Mouse (Mus musculus) left cerebral cortex, adult 2 months (tissue): Measurements from ENCODE around the gene Rbp1. TPM values are rescaled to one million over a fixed set of nuclear protein-coding genes. Genes with fewer than 3 reads are reported as not detected.
A peak's percentile ranks its signal among the peaks of the same experiment; 100 is the strongest.

Source experiments
- DNase-seq, 2 experiments: peaks; one replicate each; pipeline ENCODE4 v3.0.0; 2021 to 2022; ENCODE audit warnings: low spot score in 2 of 2, mixed read lengths in 1 of 2; ENCODE audit errors: extremely low spot score in 1 of 2
- H3K27ac ChIP-seq: fragments of 200-600 bp; 2 replicates; pipeline ENCODE4 v1.8.1; 2022
- H3K4me3 ChIP-seq: fragments of 200-600 bp; 2 replicates; pipeline ENCODE4 v1.8.1; 2022
- CTCF ChIP-seq: fragments of 200-600 bp; IDR thresholded peaks from 2 replicates; pipeline ENCODE4 v1.8.1; 2022; ENCODE audit warnings: antibody characterized with exemption, mild to moderate bottlenecking, moderate library complexity
- intact Hi-C: fragments of 180-260 bp; cut with DNase I; formaldehyde crosslinking; loops from one replicate; pipeline ENCODE4 v1.15.1; 2025
- long read RNA-seq, 2 experiments: library from polyadenylated mRNA; stranded (forward); transcript quantifications; one replicate each; pipeline ENCODE4 v2.0.0; 2021; ENCODE audit warnings: borderline mapping rate in 2 of 2
- total RNA-seq, 2 experiments: library from RNA; stranded (reverse); gene quantifications; 2 replicates each; pipeline ENCODE4 v1.2.3; 2021

Rbp1 gene
- total RNA-seq: 1 to 10 TPM; 4.7 to 6.4 TPM
- long read RNA-seq, experiment 1, transcript Rbp1-201 (4 exons, 2,652 nt): major isoform, 5 of 9 reads
- long read RNA-seq, experiment 1, partial matches to known transcripts: 4 of 9 reads
- long read RNA-seq, experiment 1, other reads (novel, unspliced or antisense): 0 of 9 reads
- long read RNA-seq, experiment 2, partial matches to known transcripts: 1 of 4 reads
- long read RNA-seq, experiment 2, other reads (novel, unspliced or antisense): 0 of 4 reads

DNA sequence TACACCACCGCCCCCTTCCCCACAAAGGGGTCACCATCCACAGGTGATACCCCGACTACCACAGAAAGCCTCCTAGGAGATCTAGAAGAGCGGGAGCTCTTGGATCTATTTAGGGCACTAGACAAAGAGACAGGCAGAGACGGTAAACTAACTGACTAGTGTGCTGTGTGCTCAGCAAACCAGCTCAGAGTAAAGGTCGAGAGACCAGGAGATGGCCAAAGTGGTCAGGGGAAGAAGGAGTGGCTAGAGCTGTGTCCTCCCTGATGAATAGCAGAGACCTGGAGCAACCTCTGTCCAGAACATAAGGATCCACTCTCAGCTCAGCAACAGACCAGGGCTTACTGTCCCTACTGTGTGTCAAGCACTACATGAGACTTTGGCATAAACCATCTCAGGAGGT lies at the start of gene Rbp1:
Gene Rbp1, plus strand, starts transcription at position 306 of the 400 bp plus-strand sequence.
- no peak for DNase-seq
- no peak for TF ChIP-seq CTCF
- Histone ChIP-seq H3K4me3 (no peak within 1 kb of the TSS), H3K27ac (no peak within 1 kb of the TSS)
- intact Hi-C loops: no loop called here

DNA sequence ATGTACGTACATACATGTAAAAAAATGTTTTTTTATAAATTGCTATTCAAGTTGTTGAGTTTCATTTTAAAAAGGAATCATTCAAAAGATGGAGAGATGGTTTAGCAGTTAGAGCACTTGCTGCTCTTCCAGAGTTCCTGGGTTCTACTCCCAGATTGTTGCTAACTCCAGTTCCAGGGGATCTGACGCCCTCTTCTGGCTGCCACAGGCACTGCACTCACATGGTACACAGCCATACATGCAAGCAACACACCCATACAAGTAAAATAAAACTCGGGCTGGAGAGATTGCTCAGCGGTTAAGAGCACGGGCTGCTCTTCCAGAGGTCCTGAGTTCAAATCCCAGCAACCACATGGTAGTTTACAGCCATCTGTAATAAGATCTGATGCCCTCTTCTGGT lies 49.4 kb upstream of the Rbp1 start:
- no peak for DNase-seq
- peak; percentile 23 for TF ChIP-seq CTCF
- H3K4me3 ChIP-seq: no peak overlapping the region
- H3K27ac ChIP-seq: no peak overlapping the region
- intact Hi-C loops: no loop called here

DNA sequence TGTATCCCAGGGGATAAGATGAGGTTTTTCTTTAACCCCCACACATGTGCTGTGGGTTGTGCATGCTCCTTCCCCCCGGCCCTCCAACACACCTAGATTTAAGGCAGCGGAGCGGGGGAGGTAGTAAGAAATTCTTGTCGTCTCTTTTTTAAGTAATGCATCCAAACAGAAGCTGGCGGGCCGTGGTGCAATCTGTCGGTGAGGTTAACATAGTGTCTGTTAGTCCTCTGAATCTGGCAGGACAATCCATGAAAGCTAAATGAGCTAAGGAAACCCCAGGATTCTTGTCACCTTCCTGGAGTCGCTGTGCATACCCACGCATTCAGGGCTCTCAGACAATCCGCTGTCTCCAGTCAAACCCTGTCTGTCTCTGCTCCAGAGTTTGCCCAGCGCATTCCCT lies 47.9 kb upstream of the Rbp1 start:
- peak in 1 of 2 experiments; percentile 39 for DNase-seq
- Histone ChIP-seq H3K4me3 (no peak overlapping the region), H3K27ac (no peak overlapping the region)
- no peak for TF ChIP-seq CTCF
- intact Hi-C loops: loop anchor here (1.0 to 2.0 kb wide), 2 partner anchors 13 to 36 kb away; no protein-coding TSS in a partner anchor

DNA sequence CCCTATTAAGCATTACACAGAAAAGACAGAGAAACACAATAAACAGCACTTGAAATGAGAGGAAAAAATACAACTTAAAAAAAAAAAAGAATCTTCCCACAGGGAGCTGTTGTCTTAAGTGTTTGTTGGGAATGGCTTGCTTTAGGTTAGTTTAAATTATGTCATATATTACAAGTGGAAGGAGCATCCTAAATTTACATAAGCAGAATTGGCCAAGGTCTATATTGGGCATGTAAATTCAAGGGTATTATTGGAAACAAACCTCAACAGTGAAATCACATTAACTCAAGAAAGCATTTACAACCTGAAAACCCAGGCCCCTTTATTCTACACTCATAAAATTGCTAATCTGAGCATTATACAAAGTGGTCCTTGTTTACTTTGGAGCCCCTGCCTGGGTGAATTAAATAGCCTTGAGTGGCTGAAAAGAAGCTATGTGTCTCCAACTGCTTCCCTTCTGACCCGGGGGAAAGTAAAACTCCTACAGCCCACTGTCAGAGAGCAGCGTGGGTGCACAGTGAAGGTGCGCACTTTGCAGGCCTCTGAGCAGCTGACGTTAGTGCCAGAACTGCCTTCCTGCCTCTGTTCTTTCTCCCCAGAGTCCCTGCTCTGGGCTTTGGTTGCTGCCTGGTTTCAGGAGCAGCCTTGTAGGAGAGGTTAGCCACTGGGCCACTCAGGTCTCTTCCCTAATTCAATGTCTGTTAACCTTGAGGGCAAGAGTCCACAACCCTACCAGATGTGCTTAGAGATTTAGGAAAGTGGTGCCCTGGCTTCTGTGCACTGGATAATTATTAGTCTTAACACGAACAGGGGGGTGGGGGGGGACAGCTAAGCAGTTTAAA lies 47.2 kb upstream of the Rbp1 start:
- intact Hi-C loops: loop anchor here (1.0 to 2.0 kb wide), 2 partner anchors 13 to 37 kb away; no protein-coding TSS in a partner anchor
- TF ChIP-seq CTCF: no peak
- no peak for DNase-seq
- no peak overlapping the region for H3K27ac ChIP-seq
- H3K4me3 ChIP-seq: no peak overlapping the region

DNA sequence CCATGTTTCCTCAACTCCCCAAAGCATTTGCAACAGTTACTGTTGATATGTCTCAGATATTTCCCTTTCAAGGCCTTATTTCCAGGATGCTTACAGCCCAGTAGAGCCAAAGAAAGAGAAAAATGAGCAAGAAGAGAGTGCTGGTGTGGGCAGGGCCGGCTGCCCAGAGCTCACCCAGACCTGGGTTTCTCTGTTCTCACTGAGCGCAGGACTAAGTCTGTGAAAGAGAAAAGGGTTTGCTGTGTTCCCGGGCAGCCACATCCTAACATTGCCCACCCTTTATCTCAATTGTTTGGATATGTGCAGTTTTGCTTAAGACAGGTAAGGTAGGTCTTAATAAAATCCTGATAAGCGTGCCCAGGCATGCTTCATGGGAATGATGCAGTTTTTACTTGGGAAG lies 43.0 kb upstream of the Rbp1 start:
- intact Hi-C loops: no loop called here
- DNase-seq: no peak

DNA sequence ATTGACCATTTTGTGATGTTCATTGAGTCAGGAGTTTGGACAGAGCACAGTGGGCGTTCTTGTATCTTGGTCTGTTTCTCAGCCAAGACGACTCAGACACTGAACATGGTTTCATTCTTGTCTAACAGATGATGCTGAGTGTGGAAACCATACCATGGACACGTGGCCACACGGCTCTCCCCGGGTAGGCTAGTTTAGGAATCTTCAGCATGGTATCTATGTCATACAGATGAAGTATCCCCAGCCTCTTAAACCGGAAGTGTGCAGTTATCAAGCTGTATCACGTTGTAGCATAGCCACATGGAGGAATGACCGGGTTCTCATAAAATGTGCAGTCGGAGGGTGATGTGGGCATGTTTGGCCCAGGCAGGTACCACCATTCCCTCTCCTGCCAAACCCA lies 42.2 kb upstream of the Rbp1 start:
- DNase-seq: no peak
- intact Hi-C loops: no loop called here
- H3K4me3 ChIP-seq: no peak overlapping the region
- TF ChIP-seq CTCF: no peak
- H3K27ac ChIP-seq: no peak overlapping the region

More for the DNA sequence above, 43.0 kb upstream of the Rbp1 start:
- Histone ChIP-seq H3K4me3 (no peak overlapping the region), H3K27ac (no peak overlapping the region)
- no peak for TF ChIP-seq CTCF

DNA sequence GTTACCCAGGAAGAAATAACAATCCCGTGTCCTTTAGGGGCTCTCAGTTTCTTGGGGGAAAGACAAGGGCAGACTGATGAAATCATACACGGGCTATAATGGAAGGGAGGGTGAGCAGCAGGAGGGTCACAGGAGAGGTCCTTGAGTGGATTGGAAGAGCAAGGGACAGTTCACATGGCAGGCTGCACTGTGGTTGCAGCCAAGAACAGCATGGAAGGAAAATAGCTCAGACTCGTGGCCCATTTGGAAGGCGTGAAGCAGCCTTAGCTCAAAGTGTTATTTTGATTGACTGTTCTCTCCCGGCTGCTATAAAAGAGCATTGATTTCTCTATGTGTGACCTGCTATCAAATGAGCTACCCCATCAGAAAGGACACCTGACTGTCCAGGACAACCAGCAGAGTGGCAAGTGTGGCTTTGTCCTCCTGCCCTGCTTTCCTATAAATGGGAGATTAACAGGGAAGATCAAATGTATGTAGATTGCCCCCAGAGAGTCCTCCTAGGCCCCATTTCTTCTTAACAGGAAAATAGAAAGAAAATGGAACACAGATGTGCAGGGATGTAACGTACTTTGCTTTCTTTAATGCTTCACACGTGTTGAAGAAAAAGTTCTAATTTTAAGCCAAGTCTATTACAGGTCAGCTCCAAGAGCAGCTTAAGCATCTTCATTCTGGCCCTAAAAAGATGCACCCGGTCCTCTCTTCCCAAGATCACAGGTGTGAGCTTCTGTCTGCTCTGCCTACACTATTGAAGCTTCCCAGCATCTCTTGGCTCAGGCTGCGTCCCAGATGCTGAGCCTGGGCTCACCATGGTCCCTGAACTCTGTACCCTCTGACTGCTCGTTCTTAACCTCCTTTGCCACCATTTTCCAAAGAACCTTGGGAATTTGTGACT lies 34.8 kb upstream of the Rbp1 start:
- Histone ChIP-seq H3K4me3 (no peak overlapping the region), H3K27ac (peak overlapping the region; percentile 69)
- intact Hi-C loops: loop anchor here (1.0 to 5.0 kb wide), 3 partner anchors 13 to 356 kb away; partner anchors contain the start of gene Clstn2
- no peak for DNase-seq
- no peak for TF ChIP-seq CTCF

DNA sequence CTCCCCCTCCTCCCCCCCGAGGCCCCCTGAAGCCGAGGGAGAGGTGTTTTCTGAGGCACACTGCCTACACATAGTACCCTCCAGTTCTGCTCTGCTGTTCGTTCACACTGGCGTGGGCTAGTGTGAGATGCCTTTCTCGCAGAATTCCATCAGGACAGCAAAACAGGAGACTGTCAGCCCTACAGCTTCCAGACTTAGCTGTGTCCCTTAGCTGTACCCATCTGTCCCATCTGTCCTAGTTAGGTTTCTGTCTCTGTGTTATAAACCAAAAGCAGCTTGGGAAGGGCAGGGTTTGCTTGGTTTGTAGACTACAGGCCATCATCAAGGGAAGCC lies 34.2 kb upstream of the Rbp1 start:
- Histone ChIP-seq H3K4me3 (no peak overlapping the region), H3K27ac (peak overlapping the region; percentile 74)
- intact Hi-C loops: loop anchor here (1.0 to 5.0 kb wide), 3 partner anchors 13 to 356 kb away; partner anchors contain the start of gene Clstn2
- DNase-seq: peak in 1 of 2 experiments; percentile 28
- TF ChIP-seq CTCF: no peak

DNA sequence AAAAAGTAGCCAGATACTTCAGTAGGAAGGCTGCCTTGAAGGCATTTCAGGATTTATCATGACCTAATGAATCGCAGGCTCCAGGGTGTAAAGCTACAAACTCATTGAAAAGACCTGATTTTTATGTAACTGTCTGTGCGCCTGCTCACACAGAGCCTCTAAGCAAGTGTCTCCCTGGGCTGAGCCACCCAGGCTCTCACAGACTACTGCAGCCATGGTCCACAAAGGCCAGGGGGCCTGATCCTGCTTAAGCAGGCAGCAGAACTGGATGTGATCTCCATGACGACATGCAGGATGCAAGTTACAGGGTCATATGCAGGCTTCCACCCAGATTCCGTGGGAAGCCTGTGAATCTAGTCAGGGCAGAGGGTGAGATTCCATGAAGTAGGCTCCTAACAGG lies 29.3 kb upstream of the Rbp1 start:
- H3K27ac ChIP-seq: no peak overlapping the region
- intact Hi-C loops: no loop called here
- H3K4me3 ChIP-seq: no peak overlapping the region
- no peak for TF ChIP-seq CTCF
- no peak for DNase-seq

DNA sequence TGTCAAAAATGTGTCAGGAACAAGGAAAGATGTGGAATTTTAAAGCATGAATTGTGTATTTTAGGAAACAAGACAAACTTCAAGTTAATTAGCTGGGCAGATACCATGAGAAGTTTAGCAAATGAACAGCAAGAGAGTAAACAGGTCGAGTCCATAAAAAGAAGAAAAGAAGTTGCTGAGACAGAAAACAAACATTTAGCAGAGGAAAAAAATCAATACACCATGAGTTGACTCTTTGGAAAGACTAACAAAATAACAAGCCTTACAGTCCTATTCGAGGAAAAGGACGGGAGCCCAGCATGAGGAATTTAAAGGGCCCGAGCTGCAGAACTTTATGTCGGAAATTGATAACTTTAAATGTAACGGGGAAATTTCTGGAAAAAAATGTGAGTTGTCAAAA lies 25.6 kb upstream of the Rbp1 start:
- intact Hi-C loops: no loop called here
- Histone ChIP-seq H3K4me3 (no peak overlapping the region), H3K27ac (no peak overlapping the region)
- no peak for DNase-seq
- no peak for TF ChIP-seq CTCF

DNA sequence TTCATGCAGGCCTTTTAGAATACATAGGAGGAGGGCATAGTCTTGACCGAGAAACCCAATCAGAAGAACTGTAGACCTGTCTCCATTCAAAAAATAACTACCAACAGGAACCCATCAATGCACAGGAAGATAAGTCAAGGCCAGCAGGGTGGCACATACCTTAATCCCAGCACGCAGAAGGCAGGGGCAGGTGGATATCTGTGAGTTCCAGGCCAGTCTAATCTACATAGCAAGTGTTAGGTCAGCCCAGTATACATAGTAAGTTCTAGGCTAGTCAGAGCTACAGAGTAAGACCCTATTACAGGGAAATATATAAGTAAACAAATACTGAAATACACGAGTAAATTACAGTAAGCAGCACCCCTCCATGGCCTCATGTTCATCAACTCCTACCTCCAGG lies 24.9 kb upstream of the Rbp1 start:
- Histone ChIP-seq H3K4me3 (no peak overlapping the region), H3K27ac (no peak overlapping the region)
- intact Hi-C loops: no loop called here
- no peak for TF ChIP-seq CTCF
- DNase-seq: no peak
